Mouse (Mus musculus): ENCODE data around the gene Ercc1.

Ercc1 gene

DNA sequence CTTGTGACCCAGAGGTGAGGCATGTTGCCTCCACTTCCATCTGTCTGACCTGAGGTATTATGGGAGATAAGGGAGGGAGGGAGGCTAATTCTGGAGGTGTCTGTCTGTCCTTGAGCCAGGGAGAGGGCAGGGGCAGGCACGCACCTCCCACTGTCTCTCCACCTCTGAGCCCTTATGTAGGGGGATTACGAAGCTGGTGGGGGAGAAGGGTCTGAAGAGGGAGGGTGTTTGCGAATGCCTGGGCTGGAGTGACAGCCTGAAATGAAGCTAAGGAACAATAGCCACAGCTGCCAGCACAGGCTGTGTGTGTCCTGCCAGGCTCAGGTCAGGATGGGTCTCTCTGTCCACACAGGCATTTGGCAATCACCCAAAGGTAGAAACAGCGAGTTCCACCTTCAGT is 17.7 kb downstream of the Ercc1 start:
- DNase-seq (ENCODE audit: extremely low read depth, insufficient read length, low spot score): no peak

- DNase-seq (ENCODE audit: extremely low read depth, insufficient read length, low spot score): peak; percentile 77
Observed at GRCm38 (mm10) chr7:19363881-19364280, 19.3 kb downstream of the Ercc1 start.

DNA sequence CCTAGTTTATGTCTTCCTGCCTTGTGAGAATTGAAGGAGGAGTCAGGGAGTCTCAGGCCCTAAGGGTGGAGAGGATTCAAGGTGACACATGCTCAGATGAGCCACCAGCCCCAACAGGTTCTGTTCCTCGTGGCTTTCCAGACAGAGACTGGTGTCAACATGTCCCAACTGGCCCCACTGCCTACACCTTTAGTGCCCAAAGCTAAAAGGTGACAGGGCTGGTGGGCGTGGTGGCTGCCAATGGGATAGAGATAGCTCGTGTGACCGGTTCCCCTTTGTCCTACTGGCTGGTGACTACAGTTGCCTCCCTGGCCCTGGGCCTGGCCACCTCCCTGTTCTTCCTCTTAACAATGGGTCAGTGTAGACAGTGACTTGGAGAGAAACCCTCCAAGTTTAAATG is 20.8 kb downstream of the Ercc1 start:
- DNase-seq (ENCODE audit: extremely low read depth, insufficient read length, low spot score): no peak

GRCm38 (mm10) chr7:19368380-19368779 is 23.8 kb downstream of the Ercc1 start:
- DNase-seq (ENCODE audit: extremely low read depth, insufficient read length, low spot score): no peak

- no peak for DNase-seq (ENCODE audit: extremely low read depth, insufficient read length, low spot score)
Observed at GRCm38 (mm10) chr7:19369823-19370425, 25.3 kb downstream of the Ercc1 start.

- DNase-seq (ENCODE audit: extremely low read depth, insufficient read length, low spot score): no peak
Observed at GRCm38 (mm10) chr7:19373367-19373766, 28.8 kb downstream of the Ercc1 start.

- no peak for DNase-seq (ENCODE audit: extremely low read depth, insufficient read length, low spot score)
Observed at GRCm38 (mm10) chr7:19375368-19375767, 30.8 kb downstream of the Ercc1 start.

DNA sequence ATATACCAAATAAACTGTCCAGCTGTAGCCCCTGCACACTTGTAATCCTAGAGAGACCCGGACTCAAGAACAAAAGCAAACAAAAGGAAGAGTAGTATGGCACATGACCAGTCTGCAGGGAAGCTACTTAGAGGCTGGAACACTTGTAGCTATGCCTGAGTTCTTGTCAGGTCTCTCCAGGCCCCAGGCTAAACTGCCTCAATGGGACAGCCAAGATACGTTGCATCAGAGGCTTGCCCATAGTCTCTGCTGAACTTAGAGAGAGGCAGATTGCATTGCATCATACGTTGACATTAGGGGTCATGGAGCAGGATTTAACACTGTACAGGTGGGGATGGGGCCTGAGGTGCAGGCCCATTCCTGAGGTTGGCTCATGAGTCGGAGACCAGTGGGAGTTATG is 31.4 kb downstream of the Ercc1 start:
- no peak for DNase-seq (ENCODE audit: extremely low read depth, insufficient read length, low spot score)

GRCm38 (mm10) chr7:19378049-19378448 is 33.5 kb downstream of the Ercc1 start:
- DNase-seq (ENCODE audit: extremely low read depth, insufficient read length, low spot score): no peak

DNA sequence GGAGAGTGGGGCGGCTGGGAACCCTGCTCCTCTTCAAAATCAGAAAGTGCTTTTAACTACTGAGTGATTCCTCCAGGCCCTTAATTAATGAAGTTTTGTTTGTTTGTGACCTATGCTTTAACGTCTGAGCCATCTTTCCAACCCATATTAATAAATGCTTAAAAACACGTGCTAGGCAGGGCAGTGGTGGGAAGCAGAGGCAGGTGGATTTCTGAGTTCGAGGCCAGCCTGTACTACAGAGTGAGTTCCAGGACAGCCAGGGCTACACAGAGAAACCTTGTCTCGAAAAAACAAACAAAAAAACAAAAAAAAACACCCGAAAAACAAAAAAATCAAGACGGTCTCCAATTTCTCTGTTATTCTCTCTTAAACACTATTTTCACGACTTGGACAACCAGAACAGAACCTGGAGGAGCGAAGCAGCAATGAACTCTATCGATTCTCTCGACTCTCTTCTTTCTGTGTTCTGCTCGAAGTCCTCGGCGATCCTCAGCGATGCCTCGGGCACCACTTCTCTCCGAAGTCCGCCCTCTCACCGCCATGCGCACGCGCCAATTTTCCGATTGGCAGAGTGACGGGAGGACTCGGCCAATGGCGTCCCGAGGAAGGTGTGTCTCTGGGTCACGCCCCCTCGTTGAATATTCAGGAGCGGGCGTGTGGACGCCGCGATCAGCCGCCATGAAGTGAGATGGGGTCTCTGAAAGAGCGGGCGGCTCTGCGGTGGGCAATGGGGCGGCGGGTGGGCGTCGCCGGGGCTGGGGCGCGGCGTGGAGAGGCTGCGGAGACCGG is 37.0 kb downstream of the Ercc1 start, which contains the start of gene Ercc2:
Ercc2 (plus strand) TSS at position 634 of the 789 bp plus-strand sequence.
- peak; percentile 96 for DNase-seq (ENCODE audit: extremely low read depth, insufficient read length, low spot score)

- DNase-seq (ENCODE audit: extremely low read depth, insufficient read length, low spot score): no peak
Observed at GRCm38 (mm10) chr7:19382166-19382541, 37.6 kb downstream of the Ercc1 start.

DNA sequence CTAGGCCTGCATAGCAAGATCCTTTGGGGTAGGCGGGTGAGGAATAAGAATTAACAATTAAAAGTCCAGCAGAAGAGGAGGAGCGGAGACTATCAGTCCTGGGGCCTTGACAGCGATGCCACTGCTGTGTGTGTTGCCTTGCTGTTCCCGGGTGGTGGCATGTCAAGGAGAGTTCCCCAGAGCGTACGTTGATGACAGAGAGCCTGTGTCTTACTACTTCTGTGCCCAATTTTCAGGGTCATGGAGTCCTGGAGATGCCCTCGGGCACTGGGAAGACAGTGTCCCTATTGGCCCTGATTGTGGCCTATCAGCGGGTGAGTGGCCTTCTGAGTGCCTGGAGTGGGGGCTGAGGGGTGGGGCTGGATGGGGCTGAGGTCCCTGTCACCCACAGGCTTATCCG is 39.1 kb downstream of the Ercc1 start:
- DNase-seq (ENCODE audit: extremely low read depth, insufficient read length, low spot score): no peak

DNA sequence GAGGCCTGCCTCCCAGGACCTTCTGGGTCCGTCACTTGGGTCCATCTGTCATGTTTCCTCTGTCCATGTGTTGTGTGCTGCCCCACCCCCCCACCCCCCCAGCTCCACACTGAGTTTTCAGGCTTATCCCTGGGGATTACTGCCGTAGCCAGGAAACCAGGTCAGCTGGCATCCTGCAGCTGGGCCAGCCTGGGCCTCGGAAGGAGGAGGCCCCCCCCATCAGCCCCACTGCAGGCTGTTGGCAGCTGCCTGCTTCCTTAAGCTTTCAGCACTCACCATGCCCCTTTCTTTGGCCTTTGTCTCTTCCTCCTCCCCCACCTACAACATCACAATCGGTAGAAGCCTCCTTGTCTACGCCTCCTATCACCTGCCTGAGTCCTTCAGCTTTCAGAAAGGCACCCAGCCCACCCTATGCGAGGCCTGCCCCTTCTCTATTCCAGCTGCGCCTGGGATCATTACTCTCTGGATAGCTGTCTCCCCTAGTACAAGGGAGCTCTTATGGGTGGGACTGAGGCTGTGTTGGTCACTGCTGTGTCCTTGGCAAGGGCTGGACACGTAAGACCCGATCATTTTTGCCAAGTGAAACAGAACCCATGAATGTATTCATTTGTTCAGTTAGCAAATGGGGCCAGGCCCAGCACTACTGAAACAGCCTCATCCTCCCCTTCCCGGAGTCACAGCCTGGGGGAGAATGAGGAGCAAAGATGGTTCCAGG is 44.3 kb downstream of the Ercc1 start:
- DNase-seq (ENCODE audit: extremely low read depth, insufficient read length, low spot score): no peak

DNA sequence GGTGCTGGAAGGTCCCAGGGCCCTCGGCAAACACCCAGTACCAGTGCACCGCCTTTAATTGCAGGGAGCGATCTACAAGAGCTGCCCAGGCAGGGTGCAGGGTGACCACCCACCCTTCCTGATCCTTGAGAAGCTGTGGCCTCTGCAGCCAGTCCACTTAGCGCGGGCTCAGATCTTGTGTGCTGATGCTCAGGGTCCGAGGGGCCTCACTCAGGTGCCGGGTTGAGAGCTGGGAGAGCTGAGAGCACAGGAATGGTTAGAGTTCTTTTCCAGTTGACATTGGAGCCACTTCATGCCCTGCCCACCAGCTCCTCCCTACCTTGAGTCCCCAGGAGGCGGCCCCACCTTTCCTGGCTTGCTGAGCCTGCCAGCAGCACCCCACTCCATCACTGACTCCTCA is 49.9 kb downstream of the Ercc1 start:
- no peak for DNase-seq (ENCODE audit: extremely low read depth, insufficient read length, low spot score)

DNA sequence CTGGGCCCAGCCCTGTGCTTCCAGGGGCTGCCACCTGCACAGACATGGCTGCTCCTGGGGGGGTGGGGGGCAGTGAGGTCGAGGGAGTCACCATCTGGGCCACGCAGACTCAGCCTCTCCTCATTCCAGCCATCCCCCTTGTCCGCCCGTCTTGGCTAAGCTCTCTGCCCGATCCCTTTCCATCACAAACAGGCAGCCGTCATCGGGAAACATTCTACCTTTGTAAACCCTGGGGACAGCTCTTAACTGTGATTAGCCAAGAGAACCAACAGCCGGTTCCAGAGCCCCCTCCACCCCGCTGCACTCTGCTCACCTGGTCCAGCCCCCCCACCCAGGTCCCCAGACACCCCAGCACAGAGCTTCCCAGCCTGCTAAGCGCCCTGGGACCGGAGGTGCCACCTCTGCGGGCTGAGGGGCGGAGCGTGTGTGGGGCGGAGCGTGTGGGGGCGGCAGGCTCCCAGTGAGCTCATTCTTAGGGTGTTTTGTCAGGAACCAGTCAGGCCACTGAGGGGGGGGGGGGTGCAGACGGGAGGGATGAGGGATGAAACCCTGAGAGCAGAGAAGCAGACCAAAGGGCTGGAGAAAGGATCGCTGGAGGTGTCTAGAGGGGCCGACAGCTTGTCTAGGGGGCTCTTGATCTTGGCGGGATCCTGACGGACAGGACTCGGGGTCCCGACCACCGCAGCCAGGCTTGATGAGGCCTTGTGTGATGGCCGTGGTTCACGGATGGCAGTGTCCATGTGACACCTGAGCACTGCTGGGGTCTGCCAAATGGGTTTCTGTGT is 55.1 kb downstream of the Ercc1 start:
- peak; percentile 83 for DNase-seq (ENCODE audit: extremely low read depth, insufficient read length, low spot score)

- DNase-seq (ENCODE audit: extremely low read depth, insufficient read length, low spot score): no peak
Observed at GRCm38 (mm10) chr7:19400946-19401345, 56.4 kb downstream of the Ercc1 start.

DNA sequence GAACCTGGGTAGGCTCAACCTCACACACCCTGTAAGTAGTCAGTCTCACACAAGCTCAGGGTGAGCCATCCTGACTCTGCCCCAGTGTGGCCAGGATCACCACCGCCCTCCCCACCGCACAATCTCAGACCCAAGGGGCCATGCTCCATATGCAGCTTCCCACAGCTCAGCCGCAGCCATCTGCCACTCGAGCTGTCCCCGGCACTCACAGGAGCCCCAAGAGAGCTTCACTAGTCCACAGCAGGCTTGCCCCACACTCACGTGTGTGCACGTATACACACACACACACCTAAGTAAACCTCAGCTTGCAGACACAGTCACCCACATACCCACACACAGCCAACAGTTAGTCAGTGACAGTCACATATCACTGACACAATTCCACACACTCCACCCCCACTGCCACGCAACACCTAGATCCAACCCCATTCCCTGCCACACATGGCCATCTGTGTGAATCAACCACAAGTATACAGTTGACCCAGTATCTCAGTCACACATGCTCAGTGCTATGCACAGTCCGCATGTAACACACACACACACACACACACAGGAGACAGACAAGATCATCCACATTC is 58.0 kb downstream of the Ercc1 start:
- no peak for DNase-seq (ENCODE audit: extremely low read depth, insufficient read length, low spot score)

- DNase-seq (ENCODE audit: extremely low read depth, insufficient read length, low spot score): no peak
Observed at GRCm38 (mm10) chr7:19403731-19404296, 59.2 kb downstream of the Ercc1 start, which contains the start of gene Klc3. TSS of gene Klc3 (minus strand) at chr7:19404104.

DNA sequence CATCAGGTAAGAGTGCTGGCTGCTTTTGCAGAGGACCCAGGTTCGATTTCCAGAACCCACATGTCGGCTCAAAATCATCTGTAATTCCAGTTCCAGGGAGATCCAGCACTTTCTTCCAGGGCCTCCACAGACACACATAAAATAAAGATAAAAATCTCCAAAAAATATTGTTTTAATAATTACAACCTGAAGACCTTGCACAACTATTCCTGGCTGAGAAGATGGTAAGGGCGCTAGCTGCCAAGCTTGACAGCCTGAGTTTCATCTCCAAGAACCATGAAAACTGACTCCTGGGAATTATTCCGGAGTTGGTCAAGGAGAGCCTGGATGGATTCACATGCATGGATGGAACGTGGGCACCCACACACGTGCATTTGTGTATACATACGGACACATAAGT is 59.9 kb downstream of the Ercc1 start, which contains the start of gene Ckm:
Ckm (plus strand) TSS at position 301 of the 400 bp plus-strand sequence.
- no peak for DNase-seq (ENCODE audit: extremely low read depth, insufficient read length, low spot score)

GRCm38 (mm10) chr7:19405417-19405816 is 60.8 kb downstream of the Ercc1 start:
- DNase-seq (ENCODE audit: extremely low read depth, insufficient read length, low spot score): peak; percentile 84

Data from 3134 (cell line).